Mouse (Mus musculus) hindlimb bud, embryonic 11.5 days (tissue): Measurements from ENCODE around the gene Hoxb2.

Source experiments
- DNase-seq: peaks from one replicate; pipeline ENCODE4 v3.0.0-alpha.2; 2012; ENCODE audit warnings: low read depth, low spot score; ENCODE audit errors: extremely low spot score

Hoxb2 gene

DNA sequence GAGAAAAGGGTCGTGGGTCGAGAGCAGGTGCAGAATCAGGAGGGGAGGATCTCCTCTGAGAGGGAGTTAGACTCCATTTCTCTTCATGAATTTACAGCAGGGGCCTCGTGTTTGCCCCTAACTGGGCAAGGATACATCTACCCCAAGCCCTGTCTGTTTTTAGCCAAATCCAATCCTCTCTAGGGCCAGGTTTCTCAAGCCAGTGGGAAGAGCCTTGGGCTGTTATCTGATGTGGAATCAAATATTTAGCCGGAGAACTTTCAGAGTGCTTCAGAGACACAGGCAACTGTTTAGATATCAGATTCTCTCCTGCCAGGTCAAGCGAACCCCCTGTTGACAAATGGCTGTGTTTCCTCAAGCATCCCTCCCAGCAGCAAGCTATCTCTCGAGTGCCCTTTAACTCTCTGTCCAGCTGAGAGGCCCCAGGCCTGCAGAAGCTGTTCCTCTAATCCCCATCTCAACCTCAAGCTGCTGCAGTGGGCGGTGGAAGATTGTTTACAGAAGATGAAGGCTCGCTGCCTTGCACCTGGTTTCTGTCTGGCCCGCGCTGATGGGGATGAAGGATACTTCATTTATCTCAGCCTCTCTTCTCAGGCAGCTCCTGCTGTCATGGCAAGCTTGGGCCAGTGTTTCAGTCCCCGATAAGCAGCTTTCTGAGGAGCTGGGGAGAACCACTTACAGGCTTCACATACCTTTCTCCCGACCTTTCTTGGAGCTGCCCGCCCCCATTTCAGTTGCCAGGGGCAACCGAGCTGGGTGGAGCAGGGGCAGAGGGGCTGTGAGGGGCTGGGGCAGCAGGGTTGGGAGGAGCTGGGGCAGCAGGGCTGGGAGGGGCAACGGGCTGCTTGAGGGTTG is 46.7 kb downstream of the Hoxb2 start:
- no peak for DNase-seq

DNA sequence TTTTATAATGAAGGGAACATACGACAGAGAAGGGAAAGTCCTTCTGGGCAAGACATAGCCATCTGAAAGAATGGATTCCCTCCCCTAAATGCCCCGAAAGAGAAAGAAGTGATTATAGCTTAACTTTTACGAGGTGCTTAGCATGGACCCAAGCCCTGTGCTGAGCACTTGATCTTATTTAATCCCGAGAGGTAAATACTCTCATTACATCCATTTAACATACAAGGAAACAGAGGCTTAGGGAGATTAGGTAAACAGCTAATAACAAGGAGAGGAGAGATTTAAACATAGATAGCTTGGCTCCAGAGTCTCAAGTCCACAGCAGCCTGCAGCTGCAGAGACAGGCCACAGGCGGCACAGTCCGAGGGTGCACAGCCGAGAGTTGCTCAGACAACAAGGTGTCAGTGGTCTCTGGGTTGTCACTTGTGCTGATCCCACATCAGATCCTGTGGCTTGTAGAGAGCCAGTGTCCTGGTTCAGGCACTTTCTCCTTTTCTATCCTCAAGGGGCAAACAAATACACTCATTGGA is 47.5 kb downstream of the Hoxb2 start:
- DNase-seq = no peak

DNA sequence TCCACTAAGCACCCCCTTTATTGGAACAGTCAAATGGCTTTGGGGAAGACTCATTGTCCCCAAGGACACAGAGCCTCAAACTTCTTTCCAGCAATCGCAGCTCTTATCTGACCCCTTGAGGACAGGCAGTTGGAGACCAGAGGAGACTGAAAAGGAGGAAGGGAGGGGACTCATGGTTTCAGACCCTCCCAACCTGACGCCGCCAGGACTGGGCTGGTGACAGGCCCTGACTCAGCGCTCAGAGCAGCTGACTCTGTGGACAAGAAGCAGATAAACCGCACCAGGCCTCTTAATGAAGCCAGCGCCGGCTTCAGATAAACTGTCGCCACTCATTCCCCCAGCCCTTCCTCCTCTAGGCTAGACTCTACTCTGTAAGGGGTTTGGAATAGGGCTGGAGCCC is 49.6 kb downstream of the Hoxb2 start:
- DNase-seq = no peak
